Mouse (Mus musculus): Measurements from ENCODE around the gene Ceacam2.

- TF ChIP-seq CTCF (IDR thresholded peaks at IDR 0.05; ENCODE audit: low read depth, low read length) (no peak), GATA1 (IDR thresholded peaks at IDR 0.05; ENCODE audit: borderline replicate concordance, low read length) (no peak), TAL1 (conservative IDR thresholded peaks at IDR 0.05; ENCODE audit: low read depth, low read length) (no peak)
These were observed 60.2 kb downstream of the Ceacam2 start for GRCm38 (mm10) chr7:25479440-25479839.

Measured in G1E (cell line).